Mouse (Mus musculus) embryonic fibroblast, embryonic 13.5 days (primary cell): ENCODE results near the gene Kcnab3.

ENCODE experiments used
- CTCF ChIP-seq: IDR thresholded peaks from 2 replicates; pipeline ENCODE4 v1.5.1; 2011; ENCODE audit warnings: mild to moderate bottlenecking, control low read depth, low read length, moderate library complexity, borderline replicate concordance; ENCODE audit not compliant: insufficient read depth
- POLR2A ChIP-seq: IDR thresholded peaks from 2 replicates; pipeline ENCODE4 v1.6.1; 2011; ENCODE audit warnings: low read depth, mild to moderate bottlenecking, control low read depth, low read length, moderate library complexity

GRCm38 (mm10) chr11:69362479-69362878 is 36.4 kb downstream of the Kcnab3 start:
- no peak for TF ChIP-seq POLR2A
- TF ChIP-seq CTCF = no peak
